Mouse (Mus musculus) erythroblast, embryonic 14.5 days (primary cell): Measurements from ENCODE around the gene Ppp1r35. TPM values are rescaled to one million over a fixed set of nuclear protein-coding genes. Genes with fewer than 3 reads are reported as not detected.
"Not testable (repeated sequence)": the region's sequence is repeated elsewhere in the genome, so short reads cannot be mapped to it uniquely, and the experiment has no call there.

ENCODE experiments used
- H3K27me3 ChIP-seq: 2 replicates; pipeline ENCODE4 v1.6.1; 2012; ENCODE audit warnings: inconsistent platforms; ENCODE audit not compliant: control insufficient read depth
- H3K36me3 ChIP-seq: 2 replicates; pipeline ENCODE4 v1.6.1; 2012; ENCODE audit warnings: mild to moderate bottlenecking, inconsistent platforms; ENCODE audit not compliant: control insufficient read depth
- H3K4me1 ChIP-seq: 2 replicates; pipeline ENCODE4 v1.6.1; 2012; ENCODE audit warnings: inconsistent platforms; ENCODE audit not compliant: control insufficient read depth
- H3K4me3 ChIP-seq: replicated peaks from 2 replicates; pipeline ENCODE3; 2012; ENCODE audit warnings: moderate library complexity, mild to moderate bottlenecking, inconsistent platforms
- H3K9me3 ChIP-seq: 2 replicates; pipeline ENCODE4 v1.6.1; 2012; ENCODE audit warnings: low read length, inconsistent platforms, mixed read lengths; ENCODE audit not compliant: control insufficient read depth
- GATA1 ChIP-seq: IDR thresholded peaks from 2 replicates; pipeline ENCODE4 v1.6.1; 2012; ENCODE audit warnings: low read length, inconsistent platforms, mixed read lengths
- TAL1 ChIP-seq: IDR thresholded peaks from 3 replicates; pipeline ENCODE4 v1.6.1; 2012; ENCODE audit warnings: low read length, inconsistent platforms, mixed read lengths
- polyA plus RNA-seq: library from polyadenylated mRNA; stranded (reverse); fragments of >175 nt; gene quantifications from 2 replicates; pipeline ENCODE4 v1.2.3, GENCODE M21; 2012

The Ppp1r35 gene
- polyA plus RNA-seq, 1 experiment, result 16.1 TPM

DNA sequence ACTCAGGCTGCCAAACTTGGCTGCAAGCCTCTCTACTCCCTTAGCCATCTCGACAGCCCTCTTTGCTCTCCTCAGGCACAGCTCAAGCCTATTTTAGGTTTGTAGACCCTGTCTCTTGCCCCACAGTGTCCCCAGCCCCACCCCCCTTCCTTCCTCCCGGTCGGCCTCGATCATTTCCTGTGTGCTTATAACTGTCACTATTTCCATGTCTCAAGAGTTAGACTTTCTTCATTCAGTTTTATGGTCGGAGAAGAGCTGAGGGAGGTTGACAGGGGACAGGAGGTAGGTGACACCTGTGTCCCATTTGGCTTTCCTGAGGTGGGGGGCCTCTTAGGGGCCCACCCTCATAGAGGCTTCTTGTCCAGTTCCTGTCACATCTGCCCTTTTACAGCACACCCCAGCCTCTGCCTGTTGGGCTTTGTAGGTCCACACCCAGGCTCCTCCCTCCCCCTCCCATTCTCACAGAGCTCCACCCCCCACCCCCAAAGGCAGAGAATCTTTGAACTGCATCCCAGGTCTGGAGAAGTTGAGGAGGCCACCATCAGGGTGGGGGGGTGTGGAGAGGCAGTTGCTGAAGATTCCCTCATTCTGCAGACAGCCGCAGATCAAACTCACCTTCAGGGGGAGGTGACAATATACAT lies 29.3 kb upstream of the Ppp1r35 start:
- H3K9me3 ChIP-seq, result no peaks in the 10 kb centered on the region
- H3K4me3 ChIP-seq, result peak overlapping the region; percentile 84
- TF ChIP-seq TAL1 (no peak), GATA1 (no peak)
- peaks cover 65% of the 10 kb centered on the region for H3K36me3 ChIP-seq
- H3K4me1 ChIP-seq, result peaks cover 70% of the 10 kb centered on the region
- H3K27me3 ChIP-seq, result no peaks in the 10 kb centered on the region

DNA sequence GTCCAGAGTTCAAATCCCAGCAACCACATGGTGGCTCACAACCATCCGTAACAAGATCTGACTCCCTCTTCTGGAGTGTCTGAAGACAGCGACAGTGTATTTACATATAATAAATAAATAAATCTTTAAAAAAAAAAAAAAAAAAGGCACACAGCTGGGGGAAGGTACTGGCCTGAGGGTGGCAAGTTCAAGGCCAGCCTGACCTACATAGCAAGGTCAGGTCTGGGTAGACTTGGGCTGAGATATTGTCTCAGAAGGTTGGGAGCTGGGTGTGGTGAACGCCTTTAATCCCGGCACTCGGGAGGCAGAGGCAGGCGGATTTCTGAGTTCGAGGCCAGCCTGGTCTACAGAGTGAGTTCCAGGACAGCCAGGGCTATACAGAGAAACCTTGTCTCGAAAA lies 28.4 kb upstream of the Ppp1r35 start:
- H3K4me3 ChIP-seq, H3K27me3 ChIP-seq, H3K9me3 ChIP-seq: not testable (repeated sequence)
- Histone ChIP-seq H3K36me3 (peaks cover 72% of the 10 kb centered on the region), H3K4me1 (peaks cover 61% of the 10 kb centered on the region)

DNA sequence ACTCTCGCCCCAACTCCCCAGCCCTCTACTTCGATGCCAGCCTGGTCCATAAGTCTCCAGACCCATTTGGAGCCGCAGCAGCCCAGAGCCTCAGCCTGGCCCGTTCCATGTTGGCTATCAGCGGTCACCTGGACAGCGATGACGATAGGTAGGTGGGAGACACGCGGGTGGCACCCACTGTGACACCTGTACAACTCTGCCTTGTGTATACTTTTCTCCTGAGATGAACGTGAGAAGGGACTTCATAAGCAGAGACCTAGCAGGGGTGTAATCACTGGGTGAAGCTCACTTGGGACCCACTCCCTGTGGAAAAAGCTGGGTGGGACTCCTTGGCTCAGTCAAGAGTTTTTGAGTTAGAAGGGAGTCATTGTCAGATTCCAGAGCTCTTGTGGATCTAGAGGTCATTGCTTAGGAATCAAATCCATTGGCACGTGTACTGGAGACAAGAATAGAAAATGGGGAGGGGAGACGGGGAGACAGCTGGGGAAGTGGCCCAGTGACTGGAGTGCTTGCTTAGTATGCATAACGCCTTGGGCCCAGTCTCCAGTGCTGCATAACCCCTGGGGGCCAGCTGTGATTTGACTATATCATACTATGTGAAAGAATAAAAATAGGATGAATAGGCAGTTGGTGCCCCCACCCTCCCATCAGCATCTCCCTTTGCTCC lies 27.3 kb upstream of the Ppp1r35 start:
- Histone ChIP-seq H3K9me3 (no peaks in the 10 kb centered on the region), H3K4me3 (no peak overlapping the region), H3K27me3 (no peaks in the 10 kb centered on the region), H3K4me1 (peaks cover 61% of the 10 kb centered on the region), H3K36me3 (peaks cover 83% of the 10 kb centered on the region)
- TF ChIP-seq TAL1 (no peak), GATA1 (no peak)

DNA sequence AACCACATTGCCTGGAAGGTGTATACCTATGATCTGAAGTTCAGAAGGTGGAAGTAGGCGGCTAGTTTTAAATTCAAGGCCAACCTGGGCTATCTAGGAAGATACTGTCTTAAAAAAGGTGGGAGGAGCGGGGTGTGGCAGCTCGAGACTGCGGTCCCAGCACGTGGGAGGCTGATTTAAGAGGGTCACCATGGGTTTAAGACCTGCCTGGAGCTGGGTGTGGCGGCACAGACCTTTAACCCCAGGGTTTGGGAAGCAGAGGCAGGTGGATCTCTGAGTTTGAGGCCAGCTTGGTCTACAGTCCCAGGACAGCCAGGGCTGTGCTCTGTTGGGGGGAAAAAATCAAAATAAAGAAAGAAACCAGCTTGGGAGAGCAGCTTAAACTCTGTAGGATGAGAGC lies 26.7 kb upstream of the Ppp1r35 start:
- H3K36me3 ChIP-seq, result peaks cover 89% of the 10 kb centered on the region

DNA sequence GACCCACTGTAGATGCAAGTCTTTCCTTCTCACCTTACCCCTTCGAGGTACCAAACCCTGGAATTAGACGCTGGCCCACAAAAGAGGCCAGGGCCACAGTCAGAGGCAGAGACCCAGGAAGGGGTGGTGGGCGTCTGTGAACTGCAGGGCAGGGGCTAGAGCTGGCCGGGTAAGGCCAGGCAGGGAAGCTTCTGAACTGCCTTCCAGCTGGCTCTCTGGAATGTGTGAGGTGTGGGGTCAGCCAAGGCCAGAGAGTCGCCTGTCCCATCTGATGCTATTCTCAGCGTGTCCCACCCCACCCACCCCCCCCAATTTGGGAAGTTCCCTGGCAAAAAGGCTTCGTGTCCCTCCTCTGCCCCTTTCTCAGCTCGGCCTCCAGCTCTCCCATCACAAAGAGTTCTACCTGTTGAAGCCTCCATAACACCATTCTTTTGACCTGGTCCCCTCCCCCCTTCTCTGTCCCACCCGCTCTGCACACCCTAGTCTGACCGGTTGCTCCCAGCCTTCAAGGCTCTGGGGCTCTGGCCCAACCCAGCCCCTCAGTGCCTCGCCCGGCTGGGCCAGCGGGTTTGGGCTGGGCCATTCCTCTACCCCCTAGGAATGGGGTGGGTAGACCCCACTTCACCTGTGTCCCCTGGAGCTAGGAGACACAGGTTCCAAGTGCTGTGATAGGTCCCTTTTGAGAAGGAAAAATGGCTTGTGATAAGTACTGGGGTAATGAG lies 25.4 kb upstream of the Ppp1r35 start:
- Histone ChIP-seq H3K36me3 (peaks cover 93% of the 10 kb centered on the region), H3K27me3 (no peaks in the 10 kb centered on the region), H3K4me1 (peaks cover 62% of the 10 kb centered on the region), H3K9me3 (no peaks in the 10 kb centered on the region), H3K4me3 (no peak overlapping the region)
- no peak for TF ChIP-seq GATA1
- no peak for TF ChIP-seq TAL1

More for the DNA sequence above, 26.7 kb upstream of the Ppp1r35 start:
- Histone ChIP-seq H3K4me1 (peaks cover 64% of the 10 kb centered on the region), H3K9me3 (no peaks in the 10 kb centered on the region), H3K4me3 (no peak overlapping the region), H3K27me3 (no peaks in the 10 kb centered on the region)
- TF ChIP-seq TAL1 (no peak), GATA1 (no peak)

DNA sequence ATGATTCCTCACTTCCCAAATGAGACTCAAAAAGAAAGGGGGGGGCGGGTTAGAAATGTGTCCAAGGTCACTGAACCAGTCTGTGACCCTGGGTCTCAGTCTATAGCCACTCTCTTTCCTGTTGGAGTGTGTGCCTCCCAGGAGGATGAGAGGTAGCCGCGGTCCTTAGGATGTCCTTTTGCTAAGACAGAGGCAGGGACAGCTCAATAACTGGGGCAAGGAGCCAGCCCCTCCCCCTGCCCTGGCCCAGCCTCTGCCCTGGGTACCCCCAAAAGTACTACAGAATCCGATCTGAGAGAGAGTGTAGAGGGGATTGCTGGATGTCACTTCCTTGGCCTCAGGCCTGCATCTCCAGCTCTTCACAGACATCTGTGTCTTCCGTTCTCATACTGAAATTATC lies 23.2 kb upstream of the Ppp1r35 start:
- H3K27me3 ChIP-seq, result no peaks in the 10 kb centered on the region
- no peak overlapping the region for H3K4me3 ChIP-seq
- peaks cover 96% of the 10 kb centered on the region for H3K36me3 ChIP-seq
- no peaks in the 10 kb centered on the region for H3K9me3 ChIP-seq
- H3K4me1 ChIP-seq, result peaks cover 60% of the 10 kb centered on the region
- TF ChIP-seq GATA1 (no peak), TAL1 (no peak)

DNA sequence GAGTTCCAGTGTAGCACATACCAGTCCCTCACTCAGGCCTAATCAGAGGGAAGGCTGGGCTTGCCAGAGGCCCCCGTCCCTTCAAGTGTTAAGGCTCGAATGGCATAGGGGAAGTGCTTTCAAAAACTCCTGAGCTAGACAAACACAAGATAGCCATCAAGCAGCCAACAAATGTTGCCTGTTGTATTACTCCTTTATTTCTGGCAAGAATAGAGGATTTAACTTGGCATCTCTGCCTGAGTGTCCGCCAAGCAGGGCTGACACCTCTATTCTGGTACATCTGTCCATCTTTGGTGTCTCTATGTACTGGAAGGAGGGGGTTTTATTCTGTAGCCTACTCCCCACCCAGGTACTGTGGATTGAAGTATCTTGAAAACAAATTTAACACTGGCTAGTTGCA lies 22.5 kb upstream of the Ppp1r35 start:
- Histone ChIP-seq H3K4me3 (no peak overlapping the region), H3K9me3 (no peaks in the 10 kb centered on the region), H3K36me3 (peaks cover 91% of the 10 kb centered on the region), H3K4me1 (peaks cover 57% of the 10 kb centered on the region), H3K27me3 (no peaks in the 10 kb centered on the region)
- no peak for TF ChIP-seq TAL1
- TF ChIP-seq GATA1, result no peak

DNA sequence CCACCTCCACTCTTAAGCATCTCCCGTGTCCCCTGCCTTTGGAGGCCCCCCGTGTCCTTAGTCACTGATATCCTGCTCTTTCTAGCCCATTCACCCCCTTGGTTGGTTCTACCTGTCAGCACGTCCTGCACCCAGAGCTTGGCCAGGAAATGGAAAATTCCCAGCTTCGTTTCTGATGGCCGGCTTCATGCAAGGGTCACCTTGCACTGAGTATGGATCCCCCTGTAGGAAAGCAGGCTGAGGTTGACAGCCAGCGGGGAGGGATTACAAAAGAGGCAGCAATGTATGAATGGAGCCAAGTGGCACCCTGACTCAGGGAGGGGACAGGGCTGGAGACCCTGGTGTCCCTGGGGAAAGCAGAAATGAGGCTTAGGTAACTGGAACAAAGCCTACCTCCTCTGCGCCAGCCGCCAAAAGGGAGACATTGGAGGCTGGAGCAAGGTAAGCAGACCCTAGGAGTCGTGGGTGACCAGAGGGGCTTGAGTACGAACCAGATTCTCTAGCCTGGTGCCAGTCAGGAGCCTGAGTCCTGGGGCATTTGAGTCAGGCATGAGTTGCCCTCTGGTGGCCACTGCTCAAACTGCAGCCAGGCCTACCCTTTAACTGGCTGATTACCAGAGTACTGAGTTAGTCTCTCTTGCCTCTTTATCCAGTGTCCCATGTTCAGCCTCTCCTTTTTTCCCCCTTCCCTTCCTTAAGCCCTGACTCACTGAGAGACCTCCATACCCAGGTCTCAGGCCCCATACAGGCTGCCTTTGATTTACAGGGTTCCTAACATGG lies 21.6 kb upstream of the Ppp1r35 start:
- no peaks in the 10 kb centered on the region for H3K27me3 ChIP-seq
- H3K4me3 ChIP-seq, result no peak overlapping the region
- H3K36me3 ChIP-seq, result peaks cover 81% of the 10 kb centered on the region
- TF ChIP-seq GATA1 (no peak), TAL1 (no peak)
- no peaks in the 10 kb centered on the region for H3K9me3 ChIP-seq
- H3K4me1 ChIP-seq, result peaks cover 49% of the 10 kb centered on the region

DNA sequence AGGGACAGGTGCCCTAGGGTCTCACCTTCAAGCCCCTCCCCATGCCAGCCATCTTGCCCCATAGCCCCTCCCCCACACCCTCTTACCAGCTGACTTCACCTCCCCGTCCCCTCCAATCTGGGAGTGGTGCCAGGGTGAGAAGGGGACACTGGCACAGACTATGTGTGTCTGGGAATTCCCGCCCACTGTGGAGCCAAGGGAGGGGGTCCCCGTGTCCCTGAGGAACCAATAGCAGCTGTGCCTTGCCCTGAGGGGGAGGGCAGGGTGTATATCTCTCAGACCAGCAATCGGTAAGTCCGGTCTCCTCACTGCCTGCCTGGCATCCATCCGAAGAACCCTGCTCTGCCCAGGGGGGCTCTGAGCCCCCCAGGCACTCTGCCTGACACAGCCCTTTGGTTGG lies 20.8 kb upstream of the Ppp1r35 start:
- TF ChIP-seq GATA1, result no peak
- no peak for TF ChIP-seq TAL1

More for the DNA sequence above, 20.8 kb upstream of the Ppp1r35 start:
- H3K36me3 ChIP-seq, result peaks cover 73% of the 10 kb centered on the region
- peaks cover 49% of the 10 kb centered on the region for H3K4me1 ChIP-seq
- H3K4me3 ChIP-seq, result no peak overlapping the region
- H3K9me3 ChIP-seq, result no peaks in the 10 kb centered on the region
- H3K27me3 ChIP-seq, result no peaks in the 10 kb centered on the region
